Mouse (Mus musculus) CD4-positive naive resting alpha-beta T cell, adult 76 days (primary cell): ENCODE data around the gene Lsm11. TPM values are rescaled to one million over a fixed set of nuclear protein-coding genes. Genes with fewer than 3 reads are reported as not detected.

Source experiments
- total RNA-seq: library from RNA; stranded (reverse); gene quantifications from one replicate; pipeline ENCODE4 v1.2.4, GENCODE M21; 2023

Lsm11 gene
- total RNA-seq = 6.5 TPM

DNA sequence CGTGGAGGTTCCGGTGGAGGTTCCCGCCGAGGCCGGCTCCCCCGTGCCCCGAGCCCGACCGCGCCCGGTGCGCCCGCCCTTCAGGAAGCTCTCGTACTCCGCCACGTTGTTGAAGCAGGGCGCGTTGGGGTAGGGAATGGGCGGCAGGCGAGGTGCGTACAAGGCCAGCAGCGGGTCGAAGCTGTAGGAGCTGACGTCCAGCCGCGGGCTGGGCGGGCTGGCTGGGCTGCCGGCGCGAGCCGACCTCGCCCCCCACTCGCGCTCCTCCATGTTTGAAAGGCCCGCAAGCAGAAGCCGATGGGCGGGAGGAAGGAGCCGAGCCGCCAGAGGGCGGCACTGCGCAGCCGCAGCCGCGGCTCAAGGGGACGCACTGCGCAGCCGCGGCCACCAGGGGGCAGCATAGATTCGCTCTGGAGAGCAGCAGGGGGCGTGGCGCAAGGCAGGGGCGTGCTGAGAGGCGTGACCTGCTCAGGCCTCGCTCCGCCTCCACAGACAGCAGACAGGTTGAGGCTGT, at the start of gene Lsm11:
TSS of gene Lsm11 (minus strand) at position 293 of the 514 bp plus-strand sequence.

DNA sequence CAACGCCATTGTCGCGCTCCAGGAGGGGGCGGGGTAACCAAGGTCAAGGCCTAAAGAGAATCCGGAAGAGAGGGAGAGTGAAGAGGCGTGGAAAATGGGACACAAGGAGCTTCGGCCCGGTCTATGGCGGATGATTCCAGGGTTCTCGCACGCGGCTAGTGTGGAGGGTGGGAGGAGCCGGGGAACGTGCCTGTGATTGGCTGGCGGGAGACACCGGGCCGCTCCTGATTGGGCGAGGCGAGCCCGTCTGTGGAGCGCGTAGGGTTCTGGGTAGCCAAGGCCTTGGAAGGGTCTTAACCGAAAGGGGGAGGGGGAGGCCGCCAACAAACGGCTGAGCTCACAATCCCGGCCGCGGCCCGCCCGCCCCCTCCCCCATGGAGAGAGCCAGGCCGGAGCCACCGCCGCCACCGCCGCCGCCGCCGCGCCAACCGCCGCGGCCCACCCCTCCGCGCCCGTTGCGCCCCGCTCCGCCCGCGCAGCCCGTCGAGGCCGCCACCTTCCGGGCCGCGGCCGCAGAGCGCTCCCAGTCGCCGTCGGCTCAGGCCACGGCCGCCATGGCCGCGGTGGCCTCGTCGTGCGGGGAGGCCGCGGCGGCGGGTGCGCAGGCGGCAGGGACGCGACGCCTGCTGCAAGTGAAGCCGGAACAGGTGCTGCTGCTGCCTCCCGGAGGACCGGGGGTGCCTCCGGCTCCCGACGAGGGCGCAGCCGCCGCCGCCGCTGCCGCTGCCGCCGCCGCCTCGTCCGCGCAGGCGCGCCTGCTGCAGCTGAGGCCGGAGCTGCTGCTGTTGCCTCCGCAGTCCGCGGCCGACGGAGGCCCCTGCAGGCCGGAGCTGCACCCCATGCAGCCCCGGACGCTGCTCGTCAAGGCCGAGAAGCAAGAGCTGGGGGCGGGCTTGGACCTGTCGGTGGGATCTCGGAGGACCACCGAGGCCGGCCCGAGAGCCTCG, 35.5 kb upstream of the Lsm11 start, which contains the start of gene Sox30:
TSS of gene Sox30 (plus strand) at position 365 of the 947 bp plus-strand sequence.

DNA sequence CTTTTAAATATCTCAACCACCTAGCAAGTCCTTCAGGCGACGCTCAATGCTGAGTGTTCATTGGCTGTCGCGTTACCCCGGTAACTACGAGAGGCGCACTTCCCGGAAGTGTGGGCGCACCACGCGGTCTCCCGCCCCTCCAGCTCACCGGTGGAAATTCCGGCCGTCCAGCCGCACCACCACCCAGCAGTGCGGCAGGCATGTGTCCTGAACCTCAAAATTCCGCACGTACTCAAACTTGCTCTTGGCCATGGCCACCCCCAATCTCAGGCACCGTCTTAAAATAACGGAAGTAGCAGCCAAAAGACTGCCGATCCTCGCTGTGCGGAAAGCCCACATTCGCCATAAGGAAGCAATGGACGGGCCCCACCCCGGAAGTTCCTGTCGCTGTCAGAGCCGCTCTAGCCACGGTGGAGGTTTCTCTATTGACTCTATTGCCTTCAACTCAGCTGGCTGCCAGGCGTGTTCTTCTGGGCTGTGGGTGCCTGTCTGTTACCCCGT, 10.4 kb upstream of the Lsm11 start, which contains the start of gene Thg1l:
TSS of gene Thg1l (minus strand) at position 368 of the 501 bp plus-strand sequence.

Other genes with a start within 250 kb of the Lsm11 start
- gene Clint1, start 92.9 kb downstream of the Lsm11 start, total RNA-seq = 169 TPM
- 15.5 TPM for gene Thg1l, start 10.6 kb upstream of the Lsm11 start, total RNA-seq
- gene Sox30, start 35.4 kb upstream of the Lsm11 start, total RNA-seq = not detected
- gene Gm12166, start 107.4 kb upstream of the Lsm11 start, total RNA-seq = 2.1 TPM
- gene Adam19, start 111.1 kb upstream of the Lsm11 start, total RNA-seq = 35.9 TPM
- 0.15 TPM for gene Nipal4, start 221.6 kb upstream of the Lsm11 start, total RNA-seq